Mouse (Mus musculus): ENCODE measurements around the gene Ubp1.
A peak's percentile ranks its signal among the peaks of the same experiment; 100 is the strongest.

Gene Ubp1

DNA sequence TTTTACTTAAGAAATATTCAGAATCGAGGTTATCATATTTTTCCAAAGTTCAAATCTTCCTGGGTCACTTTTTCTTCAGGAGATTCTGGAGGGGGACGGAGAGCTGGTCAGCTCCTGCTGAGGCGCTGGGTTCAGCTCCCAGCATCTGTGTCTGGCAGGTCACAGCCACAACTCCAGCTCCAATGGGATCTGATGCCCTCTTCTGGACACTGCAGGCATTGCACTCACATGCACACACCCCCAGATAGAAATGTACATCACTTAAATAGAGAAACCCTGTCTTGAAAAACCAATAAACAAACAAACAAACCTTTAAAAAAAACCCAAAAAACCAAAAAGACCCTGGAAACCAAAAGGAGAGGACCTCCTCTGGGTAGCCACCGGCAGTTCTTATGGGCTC is 85.0 kb downstream of the Ubp1 start:
- Histone ChIP-seq H3K27me3 (ENCODE audit: control insufficient read depth, insufficient read depth, low read length, poor library complexity, severe bottlenecking) (no peaks in the 10 kb centered on the region), H3K36me3 (ENCODE audit: control insufficient read depth, insufficient read depth, low read length, poor library complexity, severe bottlenecking) (no peaks in the 10 kb centered on the region)
- DNase-seq (ENCODE audit: low read depth, low spot score) = peak; percentile 2

DNA sequence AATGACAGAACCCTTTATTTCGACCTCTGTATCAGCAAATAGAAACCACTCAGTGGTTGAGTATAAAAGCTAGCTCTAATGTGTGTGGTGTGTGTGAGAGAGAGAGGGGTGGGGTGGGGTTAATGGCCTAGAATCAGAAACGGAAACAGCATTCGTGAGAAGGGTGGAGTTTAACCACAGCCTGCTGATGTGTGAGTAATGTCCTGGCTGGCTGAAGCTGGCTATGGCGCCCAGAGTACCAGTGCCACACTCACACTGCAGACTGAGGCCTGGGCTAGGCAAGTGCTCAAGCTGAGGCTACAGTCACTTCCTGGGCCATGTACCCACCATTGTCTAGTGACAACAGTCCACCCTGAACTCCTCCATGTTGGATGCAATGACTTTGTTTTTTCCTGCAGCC is 85.7 kb downstream of the Ubp1 start:
- no peaks in the 10 kb centered on the region for H3K27me3 ChIP-seq (ENCODE audit: control insufficient read depth, insufficient read depth, low read length, poor library complexity, severe bottlenecking)
- H3K36me3 ChIP-seq (ENCODE audit: control insufficient read depth, insufficient read depth, low read length, poor library complexity, severe bottlenecking) = no peaks in the 10 kb centered on the region
- no peak for DNase-seq (ENCODE audit: low read depth, low spot score)

DNA sequence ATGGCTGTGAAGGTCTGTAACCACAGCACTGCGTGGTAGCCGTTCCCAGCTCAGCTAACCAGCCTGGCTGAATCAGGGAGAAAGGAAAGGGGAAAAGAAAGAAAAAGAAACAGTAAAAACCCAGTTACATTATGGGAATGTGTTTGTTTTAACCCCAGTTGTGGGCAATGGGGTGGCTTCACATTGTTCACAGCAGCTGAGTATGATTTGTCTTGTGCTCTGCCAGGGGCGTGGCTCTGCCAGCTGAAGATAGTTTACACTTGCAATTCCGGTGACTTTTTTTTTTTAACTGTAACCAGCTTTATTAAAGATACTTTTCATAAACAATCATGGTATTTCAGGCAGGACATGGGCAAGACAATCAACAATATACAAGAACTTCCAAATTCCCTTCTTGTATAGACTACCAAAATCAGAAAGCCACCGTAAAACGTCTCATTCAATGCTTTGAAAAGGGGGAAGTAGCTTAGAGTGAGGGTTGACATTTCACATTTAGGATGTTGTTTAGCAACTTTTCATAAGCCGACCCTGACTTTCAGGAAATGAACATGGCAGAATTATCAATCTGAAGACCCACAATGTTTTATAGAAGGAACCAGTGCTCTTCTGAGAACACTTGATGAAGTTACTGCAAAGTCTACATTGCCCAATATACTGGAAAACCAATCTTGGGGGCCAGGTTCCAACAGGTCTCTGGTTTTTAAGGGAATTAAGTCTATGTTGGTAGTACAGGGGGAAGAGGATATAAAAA is 88.5 kb downstream of the Ubp1 start:
- no peaks in the 10 kb centered on the region for H3K27me3 ChIP-seq (ENCODE audit: control insufficient read depth, insufficient read depth, low read length, poor library complexity, severe bottlenecking)
- H3K36me3 ChIP-seq (ENCODE audit: control insufficient read depth, insufficient read depth, low read length, poor library complexity, severe bottlenecking) = no peaks in the 10 kb centered on the region
- DNase-seq (ENCODE audit: low read depth, low spot score) = no peak

DNA sequence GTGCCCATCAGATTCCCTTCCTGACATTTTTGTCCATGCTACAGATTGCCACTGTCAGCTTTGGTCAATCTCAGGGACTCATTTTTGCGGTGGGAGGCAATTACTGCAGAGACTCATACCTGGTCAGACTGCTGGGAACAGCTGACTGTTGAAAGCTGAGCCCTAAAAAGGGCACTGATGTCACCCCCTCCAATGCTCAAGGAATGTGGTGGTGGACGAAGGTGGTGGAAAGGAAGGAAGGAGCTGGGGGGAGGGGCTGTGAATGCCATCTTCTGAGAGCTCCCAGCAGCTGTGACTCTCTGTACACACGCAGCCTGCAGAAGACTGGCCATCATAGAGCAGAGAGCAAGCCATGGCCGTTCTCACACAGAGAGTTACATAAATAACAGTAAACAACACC is 91.4 kb downstream of the Ubp1 start:
- Histone ChIP-seq H3K36me3 (ENCODE audit: control insufficient read depth, insufficient read depth, low read length, poor library complexity, severe bottlenecking) (no peaks in the 10 kb centered on the region), H3K27me3 (ENCODE audit: control insufficient read depth, insufficient read depth, low read length, poor library complexity, severe bottlenecking) (no peaks in the 10 kb centered on the region)
- DNase-seq (ENCODE audit: low read depth, low spot score) = no peak

DNA sequence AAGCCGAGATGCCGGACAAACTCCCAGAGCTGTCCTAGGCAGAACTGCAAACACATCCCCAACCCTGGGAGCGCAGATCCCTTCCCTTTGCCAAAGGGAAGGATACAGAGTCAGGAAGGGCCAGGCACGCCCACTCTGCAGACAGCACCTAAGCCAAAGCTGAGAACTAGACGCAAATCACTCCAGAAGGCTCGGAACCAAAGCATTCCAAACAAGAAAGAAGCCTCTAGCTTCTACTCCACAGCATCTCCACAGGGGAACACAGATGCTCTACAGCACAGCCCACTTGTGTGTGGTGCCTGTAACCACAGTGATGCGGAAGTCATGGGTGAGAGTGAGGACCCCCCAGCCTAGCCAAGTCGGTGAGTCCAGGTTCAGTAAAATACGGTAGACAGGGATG is 94.4 kb downstream of the Ubp1 start:
- no peak for DNase-seq (ENCODE audit: low read depth, low spot score)
- no peaks in the 10 kb centered on the region for H3K36me3 ChIP-seq (ENCODE audit: control insufficient read depth, insufficient read depth, low read length, poor library complexity, severe bottlenecking)

DNA sequence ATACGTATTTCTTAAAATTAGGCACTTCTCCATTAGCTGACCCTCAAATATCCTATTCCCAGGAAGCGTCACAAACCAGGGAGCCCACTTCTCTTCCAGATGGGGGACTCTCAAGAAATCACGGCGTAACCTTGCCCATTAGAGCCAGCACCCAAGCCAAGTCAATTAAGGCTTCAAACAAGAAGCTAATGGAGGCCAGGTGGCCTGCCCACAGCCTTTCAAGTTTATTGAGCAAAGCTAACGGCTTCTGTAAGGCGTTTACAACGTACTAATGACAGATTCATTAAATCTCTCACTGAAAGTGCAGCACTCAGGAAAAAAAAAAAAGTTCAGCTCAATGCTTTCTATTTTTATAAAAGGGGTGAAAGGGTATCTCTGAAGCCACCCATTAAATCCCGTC is 95.1 kb downstream of the Ubp1 start:
- Histone ChIP-seq H3K36me3 (ENCODE audit: control insufficient read depth, insufficient read depth, low read length, poor library complexity, severe bottlenecking) (no peaks in the 10 kb centered on the region), H3K27me3 (ENCODE audit: control insufficient read depth, insufficient read depth, low read length, poor library complexity, severe bottlenecking) (no peaks in the 10 kb centered on the region)
- DNase-seq (ENCODE audit: low read depth, low spot score) = no peak

More for the DNA sequence above, 94.4 kb downstream of the Ubp1 start:
- H3K27me3 ChIP-seq (ENCODE audit: control insufficient read depth, insufficient read depth, low read length, poor library complexity, severe bottlenecking) = no peaks in the 10 kb centered on the region

DNA sequence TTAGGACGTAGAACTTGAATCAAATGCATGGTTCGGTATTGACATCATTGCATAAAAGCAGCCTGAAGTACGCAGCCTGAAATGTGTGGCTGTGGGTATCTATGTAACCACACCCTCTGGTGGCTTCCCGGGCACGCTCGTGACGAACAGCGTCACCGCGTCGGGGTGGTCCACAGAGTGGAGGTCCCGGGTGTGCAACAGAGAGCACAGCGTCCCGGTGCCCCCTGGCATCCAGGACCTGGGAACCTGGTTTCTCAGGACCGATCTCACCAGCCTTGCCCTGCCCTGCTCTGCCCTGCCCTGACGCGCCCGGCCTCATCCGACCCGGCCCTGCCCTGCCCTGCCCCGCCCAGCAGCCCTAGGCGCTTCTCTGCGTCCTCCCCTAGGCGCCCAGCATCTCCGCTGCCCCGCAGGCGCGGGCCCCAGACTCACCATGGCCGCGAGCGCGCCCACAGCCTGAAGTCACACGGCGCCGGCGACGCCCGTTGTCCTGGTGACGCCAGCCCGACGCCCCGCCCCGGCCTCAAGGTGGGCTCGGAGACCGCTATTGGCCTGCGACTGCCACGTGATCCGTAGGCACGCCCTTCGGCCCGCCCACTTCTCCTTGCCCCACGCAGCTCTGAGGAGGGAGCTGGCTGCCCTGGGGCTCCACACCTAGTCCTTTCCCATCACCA is 95.7 kb downstream of the Ubp1 start:
- Histone ChIP-seq H3K27me3 (ENCODE audit: control insufficient read depth, insufficient read depth, low read length, poor library complexity, severe bottlenecking) (no peaks in the 10 kb centered on the region), H3K36me3 (ENCODE audit: control insufficient read depth, insufficient read depth, low read length, poor library complexity, severe bottlenecking) (no peaks in the 10 kb centered on the region)
- peak; percentile 44 for DNase-seq (ENCODE audit: low read depth, low spot score)

All from splenic B cell, adult 2 months (primary cell).